Mouse (Mus musculus) CH12.LX (cell line): ENCODE results near the gene Pet100.

Source experiments
- MAZ ChIP-seq: IDR thresholded peaks from 2 replicates; pipeline ENCODE4 v1.6.1; 2012; ENCODE audit warnings: low read depth, mild to moderate bottlenecking, inconsistent platforms, low read length, improper control_type of control experiment, moderate library complexity
- POLR2A ChIP-seq: IDR thresholded peaks from 2 replicates; pipeline ENCODE4 v1.6.1; 2011; ENCODE audit warnings: low read depth, mild to moderate bottlenecking, improper control_type of control experiment, low read length
- ZC3H11A ChIP-seq: IDR thresholded peaks from 2 replicates; pipeline ENCODE4 v1.6.1; 2012; ENCODE audit warnings: low read depth, mild to moderate bottlenecking, inconsistent platforms, low read length, improper control_type of control experiment

GRCm38 (mm10) chr8:3588258-3588633 is 33.1 kb upstream of the Pet100 start:
- no peak for TF ChIP-seq POLR2A
- no peak for TF ChIP-seq ZC3H11A
- no peak for TF ChIP-seq MAZ
